Mouse (Mus musculus): ENCODE measurements at regions not wholly inside any gene's neighbourhood (a gene's known extent, or its start where the extent isn't known, plus 50 kb on each side); places are given as distances from the start of the nearest gene placed in this dataset.
"Not testable (repeated sequence)": the region's sequence is repeated elsewhere in the genome, so short reads cannot be mapped to it uniquely, and the experiment has no call there.

DNA sequence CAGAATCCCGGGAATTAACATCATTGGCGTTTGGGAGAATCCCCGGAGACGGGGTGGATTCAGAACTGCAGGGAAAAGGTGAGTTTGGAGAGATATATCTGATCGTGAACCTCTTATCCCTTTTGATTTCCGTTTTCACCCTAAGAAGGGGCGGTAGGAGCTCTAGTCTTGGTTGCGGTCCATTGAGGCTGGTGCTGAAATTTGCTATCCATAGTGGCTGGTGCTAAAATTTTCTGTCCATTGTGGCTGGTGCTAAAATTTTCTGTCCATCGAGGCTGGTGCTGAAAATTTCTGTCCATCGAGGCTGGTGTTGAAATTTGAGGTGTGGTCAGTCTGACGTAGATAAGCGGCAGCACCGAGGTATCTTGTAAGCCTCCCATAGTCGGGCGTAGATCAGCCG, 834.1 kb upstream of the Snrpn start:
- H3K4me1 ChIP-seq (ENCODE audit: control insufficient read depth, insufficient read depth, low read length); H3K9me3 ChIP-seq (replicated peaks; ENCODE audit: control insufficient read depth, low read length); H3K9ac ChIP-seq (replicated peaks; ENCODE audit: low read length); H3K27me3 ChIP-seq (ENCODE audit: control insufficient read depth, insufficient read depth, low read length); H3K36me3 ChIP-seq (replicated peaks; ENCODE audit: control insufficient read depth, insufficient read depth, low read depth, low read length); H3K4me2 ChIP-seq (ENCODE audit: low read depth, low read length); ATAC-seq (replicated peaks; ENCODE audit: insufficient number of reproducible peaks, low FRiP score, low TSS enrichment, low read depth); H3K27ac ChIP-seq (replicated peaks; ENCODE audit: low read depth, low read length); H3K4me3 ChIP-seq (ENCODE audit: low read depth, low read length): not testable (repeated sequence)
- DNase-seq (ENCODE audit: low spot score) = peak; percentile 26
- WGBS = 79% methylated on average over 16 of the region's 16 CpGs

DNA sequence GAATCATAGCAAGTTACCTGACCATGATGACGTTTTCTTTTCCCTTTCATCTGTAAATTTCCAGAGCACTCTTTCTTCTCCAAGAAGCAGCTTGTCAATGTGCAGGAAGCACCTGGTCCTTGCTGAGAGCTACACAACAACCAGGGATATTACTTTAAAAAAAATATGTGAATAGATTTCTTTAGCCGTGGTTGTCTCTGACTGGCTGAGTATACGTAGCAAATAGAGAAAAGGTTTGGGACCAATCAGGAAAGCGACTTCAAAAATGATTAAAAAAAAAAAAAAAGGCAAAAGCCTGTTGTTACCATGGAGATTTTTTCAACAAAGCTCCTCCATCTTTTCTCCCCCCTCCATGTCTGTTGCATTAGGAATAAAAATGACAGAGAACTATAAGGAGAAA, 821.2 kb upstream of the Snrpn start:
- no peak overlapping the region for H3K4me2 ChIP-seq (ENCODE audit: low read depth, low read length)
- WGBS = 73% methylated on average over 4 of the region's 4 CpGs
- H3K27ac ChIP-seq (replicated peaks; ENCODE audit: low read depth, low read length) = no peak overlapping the region
- no peaks in the 10 kb centered on the region for H3K27me3 ChIP-seq (ENCODE audit: control insufficient read depth, insufficient read depth, low read length)
- no peaks in the 10 kb centered on the region for H3K4me1 ChIP-seq (ENCODE audit: control insufficient read depth, insufficient read depth, low read length)
- no peaks in the 10 kb centered on the region for H3K36me3 ChIP-seq (replicated peaks; ENCODE audit: control insufficient read depth, insufficient read depth, low read depth, low read length)
- no peak overlapping the region for H3K4me3 ChIP-seq (ENCODE audit: low read depth, low read length)
- no peaks in the 10 kb centered on the region for H3K9me3 ChIP-seq (replicated peaks; ENCODE audit: control insufficient read depth, low read length)
- DNase-seq (ENCODE audit: low spot score) (no peak), ATAC-seq (replicated peaks; ENCODE audit: insufficient number of reproducible peaks, low FRiP score, low TSS enrichment, low read depth) (no peak)
- H3K9ac ChIP-seq (replicated peaks; ENCODE audit: low read length) = no peak overlapping the region

DNA sequence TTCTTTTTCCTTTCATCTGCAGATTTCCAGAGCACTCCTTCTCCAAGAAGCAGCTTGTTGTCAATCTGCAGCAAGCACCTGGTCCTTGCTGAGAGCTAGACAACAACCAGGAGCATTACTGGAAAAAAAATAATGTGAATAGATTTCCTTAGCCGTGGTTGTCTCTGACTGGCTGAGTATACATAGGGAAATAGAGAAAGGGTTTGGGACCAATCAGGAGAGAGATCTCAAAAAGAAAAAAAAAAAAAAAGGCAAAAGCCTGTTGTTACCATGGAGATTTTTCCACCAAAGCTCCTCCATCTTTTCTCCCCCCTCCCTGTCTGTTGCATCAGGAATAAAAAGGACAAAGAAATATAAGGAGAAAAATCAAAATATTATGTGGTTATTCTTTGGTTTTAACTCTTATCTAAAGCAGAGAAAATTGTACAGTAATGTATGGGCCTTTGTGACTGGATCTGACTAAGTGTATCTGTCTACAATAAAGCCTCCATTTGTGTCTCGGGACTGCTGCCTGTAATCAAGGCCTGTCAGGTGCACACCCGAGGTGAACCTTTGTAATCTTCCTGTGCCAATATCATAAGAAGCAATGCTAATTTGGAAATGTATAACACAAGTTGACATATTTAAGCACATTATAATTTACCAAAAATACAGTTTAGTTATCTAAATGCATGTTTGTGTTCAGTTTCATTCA, 799.9 kb upstream of the Snrpn start:
- Histone ChIP-seq H3K36me3 (replicated peaks; ENCODE audit: control insufficient read depth, insufficient read depth, low read depth, low read length) (no peaks in the 10 kb centered on the region), H3K4me1 (ENCODE audit: control insufficient read depth, insufficient read depth, low read length) (no peaks in the 10 kb centered on the region), H3K4me3 (ENCODE audit: low read depth, low read length) (no peak overlapping the region), H3K4me2 (ENCODE audit: low read depth, low read length) (no peak overlapping the region), H3K27me3 (ENCODE audit: control insufficient read depth, insufficient read depth, low read length) (no peaks in the 10 kb centered on the region), H3K9me3 (replicated peaks; ENCODE audit: control insufficient read depth, low read length) (no peaks in the 10 kb centered on the region), H3K27ac (replicated peaks; ENCODE audit: low read depth, low read length) (no peak overlapping the region), H3K9ac (replicated peaks; ENCODE audit: low read length) (no peak overlapping the region)
- no peak for ATAC-seq (replicated peaks; ENCODE audit: insufficient number of reproducible peaks, low FRiP score, low TSS enrichment, low read depth)
- WGBS = 66% methylated on average over 3 of the region's 3 CpGs
- DNase-seq (ENCODE audit: low spot score) = no peak

All from embryonic facial prominence, embryonic 11.5 days (tissue).